Mouse (Mus musculus): Measurements from ENCODE around the gene Nfkbiz. TPM values are rescaled to one million over a fixed set of nuclear protein-coding genes. Genes with fewer than 3 reads are reported as not detected.
A peak's percentile ranks its signal among the peaks of the same experiment; 100 is the strongest.

Gene Nfkbiz
- total RNA-seq (2014; rRNA removed) (3.7 and 4.2 TPM in 2 replicates), polyA plus RNA-seq (2012; rRNA removed) (4.1 and 4.5 TPM in 2 replicates)

DNA sequence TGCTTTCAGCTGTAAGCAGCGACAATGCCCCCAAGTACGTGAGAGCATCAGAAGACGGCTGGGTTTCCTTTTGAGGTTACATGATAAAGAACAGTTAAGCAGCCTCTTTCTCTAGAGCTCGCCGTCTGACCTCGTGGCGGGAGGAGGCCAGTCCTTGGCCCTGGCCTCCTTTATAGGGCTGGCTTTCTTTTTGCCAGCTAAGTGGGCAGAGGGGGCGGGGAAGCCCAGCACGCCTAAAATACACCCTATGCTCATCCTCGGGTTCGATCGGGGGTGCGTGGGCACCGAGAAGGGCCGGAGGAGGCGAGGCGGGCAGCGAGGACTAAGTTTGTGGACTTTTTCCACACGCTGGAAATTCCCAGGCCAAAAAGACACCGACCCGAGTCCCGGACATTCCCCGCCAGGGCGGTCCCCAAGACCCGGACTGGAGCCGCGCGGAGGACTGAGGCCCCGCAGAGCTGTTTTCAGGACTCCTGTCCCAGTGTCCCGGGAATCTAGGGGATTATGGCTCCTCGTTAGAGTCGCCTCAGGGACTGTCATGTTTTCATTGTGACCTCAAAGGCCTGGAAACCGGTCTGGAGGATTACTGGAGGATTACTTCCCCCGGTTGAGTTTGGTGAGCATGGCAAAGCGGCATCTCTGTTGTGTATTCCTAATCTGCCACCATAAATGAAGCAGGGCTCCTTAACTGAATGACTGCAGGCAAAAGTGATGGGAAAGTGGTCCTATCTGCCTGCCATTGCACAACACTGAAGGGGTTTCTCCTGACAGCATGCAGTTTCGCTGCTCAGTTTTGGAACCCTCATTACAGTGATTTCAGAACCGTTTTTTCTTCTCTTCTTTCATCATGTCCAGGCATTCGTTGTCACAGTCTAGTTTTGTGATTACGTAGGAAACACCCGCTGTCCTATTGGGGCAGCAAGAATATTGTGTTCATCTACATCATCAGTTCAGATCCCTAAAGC is at the start of gene Nfkbiz:
Gene Nfkbiz, minus strand, starts transcription at position 390 of the 965 bp plus-strand sequence.
- WGBS = under 1% methylated on average over 40 of the region's 40 CpGs
- peak; percentile 64 for DNase-seq (ENCODE audit: extremely low read depth, low read depth, low spot score)

DNA sequence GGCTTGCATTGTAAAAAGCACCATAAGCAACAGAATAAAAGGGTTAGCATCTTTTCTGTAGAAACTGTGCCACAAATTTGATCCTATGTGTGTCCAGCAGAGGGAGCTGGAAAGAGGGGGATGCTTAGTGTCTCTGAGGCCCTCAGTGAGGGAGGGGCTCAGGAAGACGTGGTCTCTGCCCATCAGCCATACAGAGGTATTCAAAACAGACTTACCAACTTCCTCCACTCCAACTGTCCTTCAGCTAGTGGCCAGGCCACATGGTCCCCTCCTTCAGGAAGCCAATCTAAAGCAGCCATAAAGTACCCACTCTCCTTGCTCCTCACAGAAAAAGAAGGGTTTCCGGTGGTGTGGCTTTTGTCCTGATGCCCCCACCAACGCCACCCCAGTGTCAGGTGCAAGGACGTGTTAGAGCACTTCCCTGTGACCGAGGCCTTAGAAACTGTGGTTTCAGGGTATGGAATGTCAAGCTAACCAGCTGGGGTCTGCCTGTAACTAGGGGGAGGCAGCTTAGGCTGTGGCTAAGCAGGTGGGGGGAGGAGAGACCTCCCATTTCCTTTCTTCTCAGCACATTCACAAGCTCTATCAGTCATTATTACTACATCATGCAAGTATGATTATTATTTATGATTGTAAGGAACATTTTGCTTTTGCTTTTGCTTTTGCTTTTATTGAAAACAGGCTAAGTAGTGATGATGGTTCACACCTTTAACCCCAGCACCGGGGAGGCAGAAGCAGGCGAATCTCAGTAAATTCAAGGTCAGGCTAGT is 49.3 kb upstream of the Nfkbiz start:
- Histone ChIP-seq H3K27ac (replicated peaks; ENCODE audit: insufficient read depth, low read depth, low read length) (0 out of 2 replicates have a peak overlapping the region, but pooled peaks have one; percentile 15), H3K4me1 (ENCODE audit: control insufficient read depth, insufficient read depth, low read length) (no peaks in the 10 kb centered on the region), H3K79me2 (ENCODE audit: control insufficient read depth, insufficient read depth, low read length) (no peaks in the 10 kb centered on the region), H3K36me3 (ENCODE audit: control insufficient read depth, insufficient read depth, low read length) (no peaks in the 10 kb centered on the region), H3K4me3 (ENCODE audit: insufficient read depth, low read depth, low read length) (no peak overlapping the region), H3K9ac (ENCODE audit: low read depth, low read length) (no peak overlapping the region), H3K27me3 (ENCODE audit: control insufficient read depth, insufficient read depth, low read length) (no peaks in the 10 kb centered on the region)
- WGBS = 49% methylated on average over 7 of the region's 7 CpGs
- TF ChIP-seq POLR2A (IDR thresholded peaks at IDR 0.05; ENCODE audit: extremely low read depth, insufficient read depth, low read length) (no peak), CTCF (IDR thresholded peaks at IDR 0.05; ENCODE audit: low read depth, low read length) (peak; percentile 34)
- no peak for DNase-seq (ENCODE audit: extremely low read depth, low read depth, low spot score)

More for the DNA sequence above, at the start of gene Nfkbiz:
- Histone ChIP-seq H3K27me3 (ENCODE audit: control insufficient read depth, insufficient read depth, low read length) (no peaks in the 10 kb centered on the region), H3K27ac (replicated peaks; ENCODE audit: insufficient read depth, low read depth, low read length) (peak within 1 kb of the TSS; percentile 74), H3K4me3 (ENCODE audit: insufficient read depth, low read depth, low read length) (peak within 1 kb of the TSS; percentile 75), H3K79me2 (ENCODE audit: control insufficient read depth, insufficient read depth, low read length) (no peaks in the 10 kb centered on the region), H3K9ac (ENCODE audit: low read depth, low read length) (peak within 1 kb of the TSS; percentile 74), H3K4me1 (ENCODE audit: control insufficient read depth, insufficient read depth, low read length) (no peaks in the 10 kb centered on the region; the same call in 1 of the 2 replicates), H3K36me3 (ENCODE audit: control insufficient read depth, insufficient read depth, low read length) (no peaks in the 10 kb centered on the region)
- 0 out of 2 replicates have a peak, but pooled peaks have one; percentile 26 for TF ChIP-seq POLR2A (IDR thresholded peaks at IDR 0.05; ENCODE audit: extremely low read depth, insufficient read depth, low read length)
- no peak for TF ChIP-seq CTCF (IDR thresholded peaks at IDR 0.05; ENCODE audit: low read depth, low read length)

- no peaks in the 10 kb centered on the region for H3K4me1 ChIP-seq (ENCODE audit: control insufficient read depth, insufficient read depth, low read length)
- WGBS = 90% methylated on average over 11 of the region's 11 CpGs
- no peak for DNase-seq (ENCODE audit: extremely low read depth, low read depth, low spot score)
- H3K27me3 ChIP-seq (ENCODE audit: control insufficient read depth, insufficient read depth, low read length) = no peaks in the 10 kb centered on the region
- no peaks in the 10 kb centered on the region for H3K79me2 ChIP-seq (ENCODE audit: control insufficient read depth, insufficient read depth, low read length)
- TF ChIP-seq POLR2A (IDR thresholded peaks at IDR 0.05; ENCODE audit: extremely low read depth, insufficient read depth, low read length) (no peak), CTCF (IDR thresholded peaks at IDR 0.05; ENCODE audit: low read depth, low read length) (no peak)
- no peak overlapping the region for H3K4me3 ChIP-seq (ENCODE audit: insufficient read depth, low read depth, low read length)
- H3K27ac ChIP-seq (replicated peaks; ENCODE audit: insufficient read depth, low read depth, low read length) = no peak overlapping the region
- no peak overlapping the region for H3K9ac ChIP-seq (ENCODE audit: low read depth, low read length)
- no peaks in the 10 kb centered on the region for H3K36me3 ChIP-seq (ENCODE audit: control insufficient read depth, insufficient read depth, low read length)
Measured at GRCm38 (mm10) chr16:55884246-55884645, 45.5 kb upstream of the Nfkbiz start.

DNA sequence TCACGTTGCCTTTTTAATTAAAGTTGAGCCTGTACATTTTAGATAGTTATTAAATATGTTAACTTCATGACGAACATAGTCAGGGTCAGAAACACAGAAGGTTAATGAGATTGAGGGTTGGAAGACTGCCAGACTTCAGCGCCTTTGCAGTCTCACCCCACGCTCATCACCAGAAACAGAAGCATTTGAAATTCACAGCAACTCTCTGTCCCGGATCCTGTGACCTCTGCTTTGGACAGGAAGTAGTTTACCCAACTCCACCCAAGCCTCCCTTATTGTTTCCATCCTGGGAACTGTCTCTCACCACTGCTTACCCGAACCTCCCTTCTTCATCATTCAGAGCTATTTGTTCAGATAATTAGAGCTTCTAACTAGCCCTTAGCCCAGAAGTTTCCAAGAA is 37.3 kb upstream of the Nfkbiz start:
- no peak for DNase-seq (ENCODE audit: extremely low read depth, low read depth, low spot score)
- H3K9ac ChIP-seq (ENCODE audit: low read depth, low read length) = no peak overlapping the region
- H3K4me3 ChIP-seq (ENCODE audit: insufficient read depth, low read depth, low read length) = no peak overlapping the region
- H3K27me3 ChIP-seq (ENCODE audit: control insufficient read depth, insufficient read depth, low read length) = no peaks in the 10 kb centered on the region
- H3K27ac ChIP-seq (replicated peaks; ENCODE audit: insufficient read depth, low read depth, low read length) = no peak overlapping the region
- WGBS = 61% methylated on average over 6 of the region's 6 CpGs
- H3K79me2 ChIP-seq (ENCODE audit: control insufficient read depth, insufficient read depth, low read length) = no peaks in the 10 kb centered on the region
- no peaks in the 10 kb centered on the region for H3K36me3 ChIP-seq (ENCODE audit: control insufficient read depth, insufficient read depth, low read length)
- TF ChIP-seq CTCF (IDR thresholded peaks at IDR 0.05; ENCODE audit: low read depth, low read length) (no peak), POLR2A (IDR thresholded peaks at IDR 0.05; ENCODE audit: extremely low read depth, insufficient read depth, low read length) (no peak)
- H3K4me1 ChIP-seq (ENCODE audit: control insufficient read depth, insufficient read depth, low read length) = peaks cover 2% of the 10 kb centered on the region; the same call in 1 of the 2 replicates

GRCm38 (mm10) chr16:55863832-55864231 is 25.1 kb upstream of the Nfkbiz start:
- H3K79me2 ChIP-seq (ENCODE audit: control insufficient read depth, insufficient read depth, low read length) = no peaks in the 10 kb centered on the region

More at GRCm38 (mm10) chr16:55863832-55864231, 25.1 kb upstream of the Nfkbiz start:
- Histone ChIP-seq H3K9ac (ENCODE audit: low read depth, low read length) (no peak overlapping the region), H3K36me3 (ENCODE audit: control insufficient read depth, insufficient read depth, low read length) (no peaks in the 10 kb centered on the region), H3K4me3 (ENCODE audit: insufficient read depth, low read depth, low read length) (no peak overlapping the region), H3K4me1 (ENCODE audit: control insufficient read depth, insufficient read depth, low read length) (peaks cover 2% of the 10 kb centered on the region; the same call in 1 of the 2 replicates), H3K27ac (replicated peaks; ENCODE audit: insufficient read depth, low read depth, low read length) (no peak overlapping the region), H3K27me3 (ENCODE audit: control insufficient read depth, insufficient read depth, low read length) (no peaks in the 10 kb centered on the region)
- 59% methylated on average over 4 of the region's 4 CpGs for WGBS
- TF ChIP-seq POLR2A (IDR thresholded peaks at IDR 0.05; ENCODE audit: extremely low read depth, insufficient read depth, low read length) = no peak
- TF ChIP-seq CTCF (IDR thresholded peaks at IDR 0.05; ENCODE audit: low read depth, low read length) = no peak
- DNase-seq (ENCODE audit: extremely low read depth, low read depth, low spot score) = no peak

Measured in liver, adult 2 months (tissue).